Mouse (Mus musculus) embryonic facial prominence, embryonic 14.5 days (tissue): Measurements from ENCODE around the gene Cd164. TPM values are rescaled to one million over a fixed set of nuclear protein-coding genes. Genes with fewer than 3 reads are reported as not detected.

ENCODE experiments used
- ATAC-seq: fragments of 200-750 bp; cut with Nextera tagmentation; 2 replicates; pipeline ENCODE4 v1.8.0; 2017; ENCODE audit warnings: low read depth, moderate number of reproducible peaks, moderate TSS enrichment
- DNase-seq: peaks from one replicate; pipeline ENCODE4 v3.0.0-alpha.2; 2015; ENCODE audit warnings: low spot score
- H3K27ac ChIP-seq: fragments of 300-500 bp; sonication (generic); replicated peaks from 2 replicates; pipeline ENCODE4 v1.5.1; 2014; ENCODE audit warnings: low read depth, mild to moderate bottlenecking, low read length, moderate library complexity
- H3K27me3 ChIP-seq: fragments of 300-500 bp; sonication (generic); replicated peaks from 2 replicates; pipeline ENCODE4 v1.6.1; 2014; ENCODE audit warnings: low read length; ENCODE audit not compliant: control insufficient read depth, insufficient read depth
- H3K36me3 ChIP-seq: fragments of 300-500 bp; sonication (generic); 2 replicates; pipeline ENCODE4 v1.6.1; 2014; ENCODE audit warnings: low read length, mixed read lengths; ENCODE audit not compliant: control insufficient read depth, insufficient read depth
- H3K4me1 ChIP-seq: fragments of 300-500 bp; sonication (generic); 2 replicates; pipeline ENCODE4 v1.6.1; 2014; ENCODE audit warnings: antibody characterized with exemption, low read length; ENCODE audit not compliant: control insufficient read depth, insufficient read depth
- H3K4me2 ChIP-seq: fragments of 300-500 bp; sonication (generic); 2 replicates; pipeline ENCODE4 v1.6.1; 2014; ENCODE audit warnings: low read depth, mild to moderate bottlenecking, low read length, moderate library complexity, mixed read lengths
- H3K4me3 ChIP-seq: fragments of 300-500 bp; sonication (generic); 2 replicates; pipeline ENCODE4 v1.5.1; 2014; ENCODE audit warnings: low read depth, mild to moderate bottlenecking, low read length
- H3K9ac ChIP-seq: fragments of 300-500 bp; sonication (generic); 2 replicates; pipeline ENCODE4 v1.6.1; 2014; ENCODE audit warnings: low read depth, mild to moderate bottlenecking, low read length, moderate library complexity, mixed read lengths
- H3K9me3 ChIP-seq: fragments of 300-500 bp; sonication (generic); 2 replicates; pipeline ENCODE4 v1.6.1; 2016; ENCODE audit warnings: low read length; ENCODE audit not compliant: control insufficient read depth
- WGBS: fragments of 180-500 bp; shearing (Covaris S2); extraction: QIAGEN DNeasy Blood & Tissue Kit; methylation state at CpG from one replicate; pipeline ENCODE4 v1.1.7; 2014; 5-methylcytosine and 5-hydroxymethylcytosine counted together
- polyA plus RNA-seq: library from polyadenylated mRNA; unstranded; fragments of >200 nt; fragmentation: Nextera tagmentation; extraction: Ambion mirVana; gene quantifications from 2 replicates; pipeline ENCODE4 v1.2.1, GENCODE M21; 2014

The Cd164 gene
- polyA plus RNA-seq = 230 and 234 TPM in 2 replicates

GRCm38 (mm10) chr10:41518981-41519618 is at the start of gene Cd164:
TSS of gene Cd164 (plus strand) at chr10:41519414.
- DNase-seq (peak; percentile 97), ATAC-seq (peak; percentile 93)
- Histone ChIP-seq H3K9ac (peak within 1 kb of the TSS; percentile 94), H3K27me3 (no peaks in the 10 kb centered on the region), H3K9me3 (no peaks in the 10 kb centered on the region), H3K27ac (peak within 1 kb of the TSS; percentile 98), H3K4me1 (peaks cover 22% of the 10 kb centered on the region), H3K4me2 (peak within 1 kb of the TSS; percentile 75), H3K36me3 (peaks cover 8% of the 10 kb centered on the region), H3K4me3 (peak within 1 kb of the TSS; percentile 98)
- under 1% methylated on average over 24 of the region's 69 CpGs for WGBS

- no peak overlapping the region for H3K4me3 ChIP-seq
- peaks cover 15% of the 10 kb centered on the region; the same call in 1 of the 2 replicates for H3K36me3 ChIP-seq
- no peak overlapping the region for H3K4me2 ChIP-seq
- H3K9ac ChIP-seq = no peak overlapping the region
- H3K9me3 ChIP-seq = no peaks in the 10 kb centered on the region
- 0 out of 2 replicates have a peak, but pooled peaks cover under 1% of the 10 kb centered on the region for H3K4me1 ChIP-seq
- H3K27me3 ChIP-seq = no peaks in the 10 kb centered on the region
- ATAC-seq (no peak), DNase-seq (no peak)
- WGBS = 82% methylated on average over 3 of the region's 3 CpGs
- H3K27ac ChIP-seq = no peak overlapping the region
Observed at GRCm38 (mm10) chr10:41470693-41471092, 48.5 kb upstream of the Cd164 start.

DNA sequence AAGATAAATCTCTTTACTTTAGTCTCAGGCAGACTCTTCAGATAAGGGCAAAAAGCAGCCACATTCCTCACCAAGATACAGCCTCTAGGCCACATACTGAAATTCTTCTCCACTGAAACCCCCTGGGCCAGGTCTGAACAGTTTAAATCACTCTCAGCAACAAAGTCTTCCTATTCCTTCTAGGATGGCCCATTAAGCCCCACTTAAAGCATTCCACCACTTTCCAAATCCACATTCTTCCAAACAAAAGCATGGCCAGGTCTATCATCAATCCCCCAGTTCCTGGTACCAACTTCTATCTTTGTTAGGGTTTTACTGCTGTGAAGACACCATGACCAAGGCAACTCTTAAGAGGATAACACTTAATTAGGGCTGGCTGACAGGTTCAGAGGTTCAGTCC is 46.7 kb upstream of the Cd164 start:
- Histone ChIP-seq H3K9me3 (no peaks in the 10 kb centered on the region), H3K27me3 (no peaks in the 10 kb centered on the region), H3K4me2 (no peak overlapping the region), H3K9ac (no peak overlapping the region), H3K4me3 (no peak overlapping the region), H3K36me3 (peaks cover under 1% of the 10 kb centered on the region; the same call in 1 of the 2 replicates), H3K27ac (no peak overlapping the region), H3K4me1 (peaks cover 9% of the 10 kb centered on the region)
- DNase-seq (no peak), ATAC-seq (no peak)

DNA sequence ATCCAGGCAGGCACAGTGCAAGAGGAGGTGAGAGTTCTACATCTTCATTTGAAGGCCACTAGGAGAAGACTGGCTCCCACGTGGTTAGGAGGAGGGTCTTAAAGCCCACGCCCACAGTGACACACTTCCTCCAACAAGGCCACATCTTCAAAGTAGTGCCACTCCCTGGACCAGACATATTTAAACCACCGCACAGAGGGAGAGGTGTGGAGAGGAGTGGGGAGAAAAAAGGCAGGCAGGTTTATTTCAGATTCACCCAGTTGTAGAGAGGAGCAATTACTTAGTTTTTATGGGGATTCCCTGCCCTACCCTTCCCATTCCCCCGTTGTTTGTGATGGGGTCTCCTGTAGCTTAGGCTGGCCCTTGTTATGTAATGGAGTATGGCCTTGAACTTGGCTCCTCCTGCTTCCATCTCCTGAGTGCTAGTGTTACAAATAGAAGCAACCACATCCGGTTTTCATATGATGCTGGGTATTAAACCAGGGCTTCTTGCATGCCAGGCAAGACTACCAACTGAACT is 46.2 kb upstream of the Cd164 start:
- Histone ChIP-seq H3K9ac (no peak overlapping the region), H3K27ac (no peak overlapping the region), H3K4me2 (no peak overlapping the region), H3K4me3 (no peak overlapping the region), H3K36me3 (no peaks in the 10 kb centered on the region), H3K27me3 (no peaks in the 10 kb centered on the region), H3K9me3 (no peaks in the 10 kb centered on the region), H3K4me1 (peaks cover 12% of the 10 kb centered on the region)
- no peak for ATAC-seq
- no peak for DNase-seq
- WGBS = 75% methylated on average over 5 of the region's 5 CpGs

- no peak overlapping the region for H3K4me3 ChIP-seq
- ATAC-seq = no peak
- H3K36me3 ChIP-seq = no peaks in the 10 kb centered on the region
- no peak overlapping the region for H3K9ac ChIP-seq
- H3K4me2 ChIP-seq = no peak overlapping the region
- H3K4me1 ChIP-seq = peaks cover 14% of the 10 kb centered on the region
- no peak for DNase-seq
- H3K27ac ChIP-seq = no peak overlapping the region
- 71% methylated on average over 6 of the region's 6 CpGs for WGBS
- H3K27me3 ChIP-seq = no peaks in the 10 kb centered on the region
- no peaks in the 10 kb centered on the region for H3K9me3 ChIP-seq
Observed at GRCm38 (mm10) chr10:41473782-41474468, 45.3 kb upstream of the Cd164 start.

GRCm38 (mm10) chr10:41474981-41475391 is 44.2 kb upstream of the Cd164 start:
- H3K27ac ChIP-seq = 0 out of 2 replicates have a peak overlapping the region, but pooled peaks have one; percentile 15
- no peak overlapping the region for H3K4me2 ChIP-seq
- H3K27me3 ChIP-seq = no peaks in the 10 kb centered on the region
- no peaks in the 10 kb centered on the region for H3K9me3 ChIP-seq
- DNase-seq (no peak), ATAC-seq (no peak)
- no peak overlapping the region for H3K4me3 ChIP-seq
- peaks cover 14% of the 10 kb centered on the region for H3K4me1 ChIP-seq
- H3K9ac ChIP-seq = no peak overlapping the region
- 63% methylated on average over 1 of the region's 1 CpGs for WGBS
- no peaks in the 10 kb centered on the region for H3K36me3 ChIP-seq

DNA sequence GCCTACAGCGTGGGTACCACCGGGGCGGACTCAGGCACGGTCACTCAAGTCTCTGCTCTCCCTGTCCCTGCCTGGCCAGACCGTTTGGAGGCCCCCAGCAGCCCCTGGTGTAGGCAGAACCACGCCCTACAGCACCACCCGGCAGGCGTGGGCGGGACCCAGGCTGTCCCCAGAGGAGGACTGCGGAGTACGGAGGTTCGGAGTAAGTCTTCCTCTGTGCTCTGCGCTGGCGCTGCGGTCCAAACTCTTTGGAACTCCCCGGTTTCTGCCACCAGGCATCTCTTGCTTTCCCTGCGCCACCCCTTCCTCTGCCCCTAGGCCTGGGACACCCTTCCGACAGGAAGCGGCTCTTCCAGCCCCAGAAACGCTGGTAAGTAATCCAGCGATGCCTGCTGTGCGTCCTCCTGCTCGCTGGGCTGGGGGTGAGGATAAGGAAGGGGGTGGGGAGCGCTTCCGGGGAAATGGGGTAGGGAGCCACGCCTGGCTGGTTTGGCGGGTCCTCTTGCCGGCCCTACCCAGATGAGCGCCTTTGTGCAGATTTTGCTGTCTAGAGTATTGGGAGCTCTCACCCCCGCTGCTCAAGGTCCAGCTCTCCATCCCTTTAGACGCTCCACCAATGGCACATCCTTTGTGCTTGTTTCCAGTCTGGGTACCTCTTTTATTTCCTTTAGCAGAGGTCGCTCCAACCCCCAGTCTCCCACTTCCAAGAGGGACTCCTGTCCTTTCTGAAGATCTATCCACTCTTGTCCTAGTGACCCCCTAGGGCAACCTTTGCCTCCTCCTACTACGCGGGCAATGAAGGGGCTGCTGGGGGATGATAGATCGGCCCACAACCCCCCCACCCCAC is 42.8 kb upstream of the Cd164 start, which contains the start of gene Mical1:
Mical1 (plus strand) TSS at position 144 of the 847 bp plus-strand sequence.
- Histone ChIP-seq H3K4me3 (peak within 1 kb of the TSS; percentile 53), H3K9ac (peak within 1 kb of the TSS; percentile 72), H3K9me3 (no peaks in the 10 kb centered on the region), H3K36me3 (peaks cover 11% of the 10 kb centered on the region; the same call in 1 of the 2 replicates), H3K4me2 (peak within 1 kb of the TSS; percentile 90), H3K4me1 (peaks cover 14% of the 10 kb centered on the region), H3K27me3 (no peaks in the 10 kb centered on the region), H3K27ac (peak within 1 kb of the TSS; percentile 79)
- peak; percentile 79 for DNase-seq
- 0% methylated on average over 30 of the region's 35 CpGs for WGBS
- peak; percentile 75 for ATAC-seq

- ATAC-seq (peak; percentile 20; the same call in 1 of the 2 replicates), DNase-seq (peak; percentile 68)
- WGBS = 0% methylated on average over 9 of the region's 9 CpGs
- Histone ChIP-seq H3K27me3 (no peaks in the 10 kb centered on the region), H3K9ac (peak overlapping the region; percentile 72), H3K4me2 (peak overlapping the region; percentile 90), H3K9me3 (no peaks in the 10 kb centered on the region), H3K27ac (peak overlapping the region; percentile 79), H3K4me3 (peak overlapping the region; percentile 53), H3K36me3 (peaks cover 16% of the 10 kb centered on the region; the same call in 1 of the 2 replicates), H3K4me1 (peaks cover 14% of the 10 kb centered on the region)
Observed at GRCm38 (mm10) chr10:41477018-41477277, 42.3 kb upstream of the Cd164 start.
